Mouse (Mus musculus): ENCODE measurements around the gene 1810046K07Rik.

The 1810046K07Rik gene

DNA sequence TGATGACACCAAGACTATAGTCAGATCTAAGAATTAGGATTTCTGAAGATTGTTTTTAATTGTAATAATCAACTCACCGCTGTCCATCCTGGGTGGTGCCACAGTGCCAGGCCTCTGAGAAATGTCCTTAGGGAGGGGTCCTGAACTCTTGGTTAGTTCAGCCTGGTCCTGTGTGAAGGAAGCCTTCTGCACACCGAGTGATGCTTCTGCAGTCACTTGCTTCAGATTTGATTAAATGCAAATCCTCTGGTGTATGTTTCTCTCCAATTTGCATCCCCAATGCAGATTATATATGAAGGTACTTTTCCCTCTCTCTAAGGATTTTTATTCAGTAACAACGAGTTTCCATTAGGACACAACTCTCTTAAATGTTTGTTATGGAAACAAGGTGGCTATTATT lies at the start of gene 1810046K07Rik:
TSS of gene 1810046K07Rik (minus strand) at position 187 of the 400 bp plus-strand sequence.
- no peak for DNase-seq

GRCm38 (mm10) chr9:51369560-51369959 lies 40.8 kb upstream of the 1810046K07Rik start:
- no peak for DNase-seq

DNA sequence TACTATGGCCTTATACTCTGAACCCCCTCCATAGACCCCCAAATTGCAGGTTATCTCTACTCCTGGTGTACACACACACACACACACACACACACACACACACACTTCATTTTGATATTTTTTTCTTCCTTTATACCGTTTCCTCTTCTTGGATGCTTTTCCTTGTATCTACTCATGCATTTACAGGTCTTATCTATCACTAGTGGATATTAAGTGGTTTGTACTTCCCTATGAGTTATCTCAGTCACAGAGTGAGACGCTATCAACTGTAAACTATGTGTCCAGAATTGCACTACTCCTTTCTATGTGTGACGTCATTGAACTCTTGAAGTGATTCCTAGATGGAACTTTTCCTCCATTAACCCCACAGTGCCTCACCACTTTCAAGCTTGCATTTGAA lies 38.4 kb upstream of the 1810046K07Rik start:
- no peak for DNase-seq

GRCm38 (mm10) chr9:51364059-51364458 lies 35.3 kb upstream of the 1810046K07Rik start:
- no peak for DNase-seq

- DNase-seq = no peak
These were observed 24.8 kb upstream of the 1810046K07Rik start for GRCm38 (mm10) chr9:51353511-51353910.

DNA sequence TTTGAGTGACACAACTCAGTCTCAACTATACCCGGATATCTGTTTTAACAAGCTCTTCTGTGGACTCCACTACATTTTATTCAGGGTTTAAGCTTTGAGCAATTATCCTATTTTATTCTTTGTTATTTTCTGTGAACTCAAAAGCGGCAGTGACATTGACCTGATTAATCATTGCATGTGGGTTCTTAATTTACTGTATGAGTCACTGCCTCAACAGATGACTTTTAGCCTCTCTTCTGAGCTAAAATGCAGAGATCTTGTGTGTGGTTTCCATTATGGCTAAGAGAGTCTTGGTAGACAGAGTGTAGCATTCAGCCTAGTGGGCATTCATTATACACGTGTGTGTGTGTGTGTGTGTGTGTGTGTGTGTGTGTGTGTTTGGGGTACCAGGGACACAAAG lies 24.2 kb upstream of the 1810046K07Rik start:
- DNase-seq = no peak

DNA sequence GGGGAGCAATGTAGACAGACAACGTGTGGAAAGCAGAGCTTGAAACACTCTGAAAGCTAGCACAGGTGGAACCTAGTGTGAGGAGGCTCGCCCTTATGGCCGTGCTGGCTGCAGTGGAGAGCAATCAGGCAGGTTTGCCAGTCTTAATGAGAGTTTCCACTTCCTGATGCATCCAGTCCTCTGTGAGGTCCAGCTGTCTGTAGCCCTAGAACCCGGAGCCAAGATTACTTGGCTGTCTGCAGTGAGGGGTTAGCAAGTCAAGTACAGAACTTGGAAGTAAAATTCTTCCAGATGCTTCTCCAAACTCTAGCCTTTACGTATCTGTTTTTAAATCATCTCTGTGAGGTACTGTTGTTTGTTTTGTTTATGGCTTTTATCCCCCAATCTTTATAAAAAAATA lies 20.7 kb upstream of the 1810046K07Rik start:
- DNase-seq = no peak

GRCm38 (mm10) chr9:51345768-51346167 lies 17.1 kb upstream of the 1810046K07Rik start:
- DNase-seq = no peak

DNA sequence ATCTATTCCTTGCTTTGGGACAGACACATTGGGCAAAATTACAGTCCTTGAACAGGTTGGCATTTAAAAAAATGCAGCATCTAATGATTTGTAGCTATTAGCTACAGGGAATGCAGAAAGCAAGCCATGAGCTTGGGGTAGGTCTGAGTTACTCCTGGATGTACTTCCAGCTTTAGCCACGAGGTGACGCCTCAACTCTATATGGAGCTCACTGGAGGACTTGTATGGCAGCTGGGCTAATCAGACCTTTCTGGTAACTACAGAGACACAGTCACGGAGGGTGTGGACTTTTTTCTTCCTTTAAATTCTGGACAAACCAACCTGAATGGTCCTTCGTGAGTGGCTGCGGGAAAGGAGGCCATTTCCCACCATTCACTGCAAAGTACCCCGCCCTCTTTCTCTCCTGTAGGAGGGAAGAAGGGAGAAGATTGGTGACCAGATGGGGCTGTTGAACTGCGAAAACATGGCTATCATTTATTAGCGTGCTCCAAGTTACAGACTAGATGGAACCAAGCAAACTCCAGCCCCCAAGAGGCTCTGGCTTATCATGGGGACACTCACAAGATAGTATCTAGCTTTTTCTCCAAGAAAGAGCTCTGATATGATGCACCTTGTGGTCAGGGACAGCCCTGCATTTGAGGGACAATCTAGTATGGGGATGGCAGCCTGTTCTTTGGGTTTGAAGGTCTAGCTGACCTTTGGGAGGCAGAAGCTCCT lies 6.7 kb upstream of the 1810046K07Rik start:
- DNase-seq = peak; percentile 58 to 89

DNA sequence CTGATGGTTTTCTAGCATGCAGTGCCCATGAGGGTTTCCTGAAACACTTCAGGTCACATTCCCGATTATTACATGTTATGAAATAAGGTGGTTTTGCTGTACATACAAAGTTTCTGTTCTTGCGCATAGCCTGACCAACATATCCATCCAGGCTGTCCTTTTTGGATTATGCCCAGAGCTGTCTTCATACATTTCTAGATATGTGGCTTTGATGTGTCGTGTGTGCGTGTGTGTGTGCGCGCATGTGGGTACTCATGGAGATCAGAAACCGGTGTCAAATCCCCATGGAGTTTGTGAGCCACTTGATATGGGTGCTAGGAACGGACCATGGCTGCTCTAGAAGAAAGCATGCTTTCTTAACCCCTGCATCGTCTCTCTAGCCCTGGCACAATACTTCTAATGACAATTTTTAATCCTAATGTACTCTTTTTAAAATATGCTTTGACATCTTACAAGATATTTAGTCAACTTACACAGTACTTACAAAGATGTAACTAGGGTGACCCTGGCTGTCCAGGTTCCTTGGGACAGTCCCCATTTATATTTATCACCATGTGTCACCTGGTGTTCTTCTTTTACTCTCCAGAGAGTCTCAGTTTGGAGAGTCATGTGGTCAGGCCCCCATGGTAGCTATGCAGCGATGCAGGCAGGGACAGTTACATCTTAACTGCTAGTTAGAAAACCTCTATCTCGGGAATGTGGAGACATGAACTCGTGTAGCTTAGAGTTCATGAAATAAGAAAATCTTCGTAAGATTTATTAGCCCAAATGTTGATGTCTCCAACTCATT lies 2.9 kb upstream of the 1810046K07Rik start:
- no peak for DNase-seq

- DNase-seq = no peak
These were observed 1.2 kb downstream of the 1810046K07Rik start for GRCm38 (mm10) chr9:51327555-51327903.

- no peak for DNase-seq
These were observed 1.8 kb downstream of the 1810046K07Rik start for GRCm38 (mm10) chr9:51326619-51327554.

- no peak for DNase-seq
These were observed 4.2 kb downstream of the 1810046K07Rik start for GRCm38 (mm10) chr9:51324406-51325065.

- DNase-seq = no peak
These were observed 8.6 kb downstream of the 1810046K07Rik start for GRCm38 (mm10) chr9:51320096-51320495.

- no peak for DNase-seq
These were observed 10.5 kb downstream of the 1810046K07Rik start for GRCm38 (mm10) chr9:51318246-51318645.

- no peak for DNase-seq
These were observed 11.4 kb downstream of the 1810046K07Rik start for GRCm38 (mm10) chr9:51317322-51317721.

DNA sequence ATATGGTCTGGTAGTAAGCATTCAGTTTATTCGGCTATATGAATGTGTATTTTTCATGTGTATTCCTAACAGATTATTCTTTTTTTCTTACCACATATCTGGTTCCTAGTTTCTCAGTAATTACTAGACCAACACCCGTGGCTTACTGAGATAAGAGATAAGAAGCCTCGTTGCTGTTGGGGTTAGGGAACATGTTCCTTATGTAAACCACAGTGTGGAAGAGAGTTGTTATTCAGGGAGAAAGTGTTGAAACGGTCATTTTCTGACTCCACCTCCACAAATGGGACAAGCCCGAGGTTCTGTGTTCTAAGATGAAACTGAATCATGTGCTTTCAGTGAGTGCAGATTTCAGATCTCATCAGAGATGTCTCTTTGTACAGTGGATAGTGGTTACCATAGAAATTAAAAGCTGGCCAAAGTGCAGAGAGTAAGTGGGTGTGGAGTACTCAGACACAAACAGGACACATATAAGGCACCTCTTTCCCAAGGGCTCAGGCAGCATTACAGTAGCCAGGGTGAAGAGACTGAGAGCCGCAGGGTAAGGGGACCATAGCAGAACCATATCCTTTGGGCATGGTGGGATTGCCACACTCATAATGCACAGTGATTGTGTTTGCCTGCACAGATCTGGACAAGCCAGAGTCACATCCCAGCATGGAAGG lies 13.2 kb downstream of the 1810046K07Rik start:
- no peak for DNase-seq

GRCm38 (mm10) chr9:51312554-51313317 lies 16.0 kb downstream of the 1810046K07Rik start:
- peak in 1 of 2 experiments; percentile 9 for DNase-seq

- no peak for DNase-seq
These were observed 18.2 kb downstream of the 1810046K07Rik start for GRCm38 (mm10) chr9:51310515-51310914.

GRCm38 (mm10) chr9:51306351-51306750 lies 22.4 kb downstream of the 1810046K07Rik start:
- DNase-seq = no peak

DNA sequence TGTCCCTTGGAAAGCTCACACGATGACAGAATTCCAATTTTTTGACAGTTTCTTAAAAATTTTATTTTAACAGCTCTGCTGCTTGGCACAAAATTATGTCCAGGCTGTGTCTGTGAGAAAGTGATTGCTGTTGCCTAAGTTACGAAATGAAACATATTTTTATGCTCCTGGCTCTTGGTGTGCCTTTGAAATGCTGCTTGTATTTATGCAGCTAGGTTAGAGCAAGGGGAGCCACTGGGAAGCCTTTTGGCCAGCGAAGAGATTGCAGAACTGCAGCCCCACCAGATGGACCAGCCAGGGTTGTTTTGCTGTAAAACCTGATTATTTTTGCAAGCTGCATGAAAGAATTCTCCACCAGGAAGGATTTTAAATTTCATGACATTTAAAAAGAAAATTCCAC lies 23.6 kb downstream of the 1810046K07Rik start:
- no peak for DNase-seq

Measured in kidney, postnatal 36 days (tissue).